Mouse (Mus musculus): ENCODE measurements at regions not wholly inside any gene's neighbourhood (a gene's known extent, or its start where the extent isn't known, plus 50 kb on each side); places are given as distances from the start of the nearest gene placed in this dataset.

DNA sequence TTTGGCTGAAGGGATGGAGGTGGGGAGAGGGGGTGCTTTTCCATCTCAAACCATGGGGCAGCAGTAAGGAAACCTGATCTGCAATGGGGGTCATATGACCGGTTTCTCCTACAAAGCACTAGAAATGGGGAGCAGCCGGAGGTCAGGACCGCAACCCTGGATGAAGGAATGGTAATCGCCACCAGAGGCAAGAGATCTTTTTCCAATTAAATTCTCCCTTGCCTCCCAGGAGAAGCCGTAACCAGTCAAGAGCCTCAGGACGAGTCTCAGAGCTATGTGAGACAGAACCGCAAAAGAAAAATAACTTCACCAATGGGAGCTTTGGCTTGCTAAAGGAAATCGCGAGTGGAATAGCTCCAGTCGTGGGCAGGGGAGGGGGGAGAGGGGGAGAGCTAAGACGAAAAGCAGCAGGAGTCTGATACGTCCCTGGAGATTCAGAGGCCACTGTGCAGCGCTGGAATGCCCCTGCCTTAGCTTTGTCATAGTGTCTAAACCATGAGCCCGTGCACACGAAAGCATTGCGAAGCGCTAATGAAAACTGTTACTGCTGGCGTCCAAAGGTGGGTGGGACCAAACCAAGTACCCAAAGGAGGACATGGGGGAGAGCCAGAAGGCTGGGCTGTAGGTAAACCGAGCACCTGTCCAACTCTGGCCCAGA is 73.3 kb downstream of the Rps29 start:
- TF ChIP-seq CHD2 (IDR thresholded peaks at IDR 0.05; ENCODE audit: low read depth, low read length) (no peak), ZNF384 (IDR thresholded peaks at IDR 0.05; ENCODE audit: low read depth, low read length) (no peak), MAFK (IDR thresholded peaks at IDR 0.05; ENCODE audit: insufficient read depth, low read depth, low read length) (no peak), HCFC1 (IDR thresholded peaks at IDR 0.05; ENCODE audit: borderline replicate concordance, insufficient read depth, low read length) (no peak), ZC3H11A (IDR thresholded peaks at IDR 0.05; ENCODE audit: borderline replicate concordance, low read depth, low read length) (no peak)
